Mouse (Mus musculus): ENCODE measurements around the gene Nif3l1. TPM values are rescaled to one million over a fixed set of nuclear protein-coding genes. Genes with fewer than 3 reads are reported as not detected.

Nif3l1 gene
- total and polyA plus RNA-seq, 3 experiments: 28.5 to 32.8 TPM; not detected in 1

DNA sequence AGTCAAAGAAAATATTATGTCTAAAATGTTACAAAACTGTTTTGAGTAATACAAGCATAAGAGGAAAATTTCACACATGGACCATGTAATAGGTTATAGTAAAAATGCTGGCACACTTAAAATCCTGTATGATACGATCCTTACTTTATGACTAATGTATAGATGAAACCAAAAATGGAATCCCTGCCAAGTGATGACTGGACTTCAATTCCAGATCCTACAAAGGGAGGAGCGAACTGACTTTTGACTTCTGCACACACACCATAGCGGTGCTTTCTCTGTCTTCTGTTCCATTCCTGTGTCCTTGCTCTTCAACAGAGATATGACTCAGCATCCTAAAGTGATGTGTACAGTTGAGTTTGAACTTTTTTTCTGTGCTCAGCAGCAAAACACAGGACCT is 15.6 kb downstream of the Nif3l1 start:
- TF ChIP-seq CHD2 (IDR thresholded peaks at IDR 0.05; ENCODE audit: low read length) (no peak), ELF1 (IDR thresholded peaks at IDR 0.05; ENCODE audit: low read depth, low read length) (no peak), ZNF384 (IDR thresholded peaks at IDR 0.05; ENCODE audit: low read depth, low read length) (no peak), KAT2A (conservative IDR thresholded peaks at IDR 0.05; ENCODE audit: low read depth, low read length) (no peak), USF1 (IDR thresholded peaks at IDR 0.05; ENCODE audit: low read depth, low read length) (no peak), CTCF (IDR thresholded peaks at IDR 0.05 in 2 of 3, conservative IDR thresholded peaks at IDR 0.05 in 1 of 3; ENCODE audit: control insufficient read depth in 1 of 3, insufficient read depth in 1 of 3, low read depth in 2 of 3, low read length in 3 of 3, poor library complexity in 1 of 3, severe bottlenecking in 1 of 3) (no peak), ZMIZ1 (IDR thresholded peaks at IDR 0.05; ENCODE audit: low read depth, low read length) (no peak), RAD21 (IDR thresholded peaks at IDR 0.05; ENCODE audit: low read depth, low read length) (no peak), MAX (IDR thresholded peaks at IDR 0.05; ENCODE audit: low read length) (no peak), E2F4 (IDR thresholded peaks at IDR 0.05; ENCODE audit: borderline replicate concordance, low read depth, low read length) (no peak), MAFK (IDR thresholded peaks at IDR 0.05; ENCODE audit: borderline replicate concordance, low read depth, low read length) (no peak), CHD1 (IDR thresholded peaks at IDR 0.05; ENCODE audit: low read depth, low read length) (no peak), RCOR1 (IDR thresholded peaks at IDR 0.05; ENCODE audit: low read depth, low read length) (no peak), MEF2A (IDR thresholded peaks at IDR 0.05; ENCODE audit: extremely low read depth, insufficient replicate concordance, low read depth, low read length, poor library complexity, severe bottlenecking) (no peak), GATA1 (IDR thresholded peaks at IDR 0.05; ENCODE audit: low read depth, low read length) (no peak)
- H3K4me3 ChIP-seq (ENCODE audit: control insufficient read depth in 1 of 2, insufficient read depth in 1 of 2, low read depth in 2 of 2, low read length in 2 of 2): no peak overlapping the region
- no peaks in the 10 kb centered on the region for H3K4me1 ChIP-seq (ENCODE audit: control insufficient read depth in 1 of 2, insufficient read depth in 2 of 2, low read length in 2 of 2)
- H3K79me2 ChIP-seq (ENCODE audit: control insufficient read depth, insufficient read depth, low read length, poor library complexity): no peaks in the 10 kb centered on the region
- peaks cover 0 to 13% of the 10 kb centered on the region in 2 experiments; a peak in 3 of 4 replicates for H3K36me3 ChIP-seq (ENCODE audit: control insufficient read depth in 1 of 2, insufficient read depth in 2 of 2, low read length in 2 of 2)
- no peak overlapping the region for H3K27ac ChIP-seq (ENCODE audit: control insufficient read depth, low read depth, low read length)
- H3K27me3 ChIP-seq (ENCODE audit: control insufficient read depth in 1 of 2, insufficient read depth in 2 of 2, low read length in 2 of 2): no peaks in the 10 kb centered on the region
- no peaks in the 10 kb centered on the region for H3K9me3 ChIP-seq (replicated peaks; ENCODE audit: insufficient read depth, low read length)
- no peak for DNase-seq (ENCODE audit: low read depth, low spot score)
- no peak overlapping the region for H3K9ac ChIP-seq (ENCODE audit: control insufficient read depth, low read depth, low read length, poor library complexity, severe bottlenecking)

DNA sequence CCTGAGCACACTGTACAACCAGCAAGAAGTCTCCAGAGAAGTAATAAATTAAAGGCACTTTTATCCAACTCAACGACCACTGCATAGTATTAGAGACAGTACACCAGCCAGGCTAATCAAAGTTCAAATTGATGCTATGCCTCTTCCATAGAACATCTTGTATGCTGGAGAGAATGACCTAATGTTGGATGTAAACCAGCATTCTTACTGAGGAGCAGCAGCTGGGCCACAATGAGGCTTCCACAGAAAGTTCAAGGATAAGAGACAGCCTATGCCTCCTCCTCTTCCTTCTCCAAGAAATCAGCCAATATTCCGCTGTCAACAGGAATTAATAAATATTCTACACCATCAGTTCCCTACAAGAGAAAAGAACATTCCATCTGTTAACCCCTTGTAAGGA is 19.0 kb downstream of the Nif3l1 start:
- no peaks in the 10 kb centered on the region for H3K79me2 ChIP-seq (ENCODE audit: control insufficient read depth, insufficient read depth, low read length, poor library complexity)
- H3K9me3 ChIP-seq (replicated peaks; ENCODE audit: insufficient read depth, low read length): no peaks in the 10 kb centered on the region
- H3K4me3 ChIP-seq (ENCODE audit: control insufficient read depth in 1 of 2, insufficient read depth in 1 of 2, low read depth in 2 of 2, low read length in 2 of 2): no peak overlapping the region
- peaks cover 0 to 16% of the 10 kb centered on the region in 2 experiments; a peak in 3 of 4 replicates for H3K36me3 ChIP-seq (ENCODE audit: control insufficient read depth in 1 of 2, insufficient read depth in 2 of 2, low read length in 2 of 2)
- no peaks in the 10 kb centered on the region for H3K27me3 ChIP-seq (ENCODE audit: control insufficient read depth in 1 of 2, insufficient read depth in 2 of 2, low read length in 2 of 2)
- H3K4me1 ChIP-seq (ENCODE audit: control insufficient read depth in 1 of 2, insufficient read depth in 2 of 2, low read length in 2 of 2): no peaks in the 10 kb centered on the region
- no peak for TF ChIP-seq MXI1 (IDR thresholded peaks at IDR 0.05; ENCODE audit: low read depth, low read length)
- no peak for TF ChIP-seq ETS1 (IDR thresholded peaks at IDR 0.05; ENCODE audit: low read depth, low read length)
- TF ChIP-seq MYC (IDR thresholded peaks at IDR 0.05; ENCODE audit: low read depth, low read length): no peak
- no peak for TF ChIP-seq RCOR1 (IDR thresholded peaks at IDR 0.05; ENCODE audit: low read depth, low read length)
- H3K27ac ChIP-seq (ENCODE audit: control insufficient read depth, low read depth, low read length): no peak overlapping the region
- no peak overlapping the region for H3K9ac ChIP-seq (ENCODE audit: control insufficient read depth, low read depth, low read length, poor library complexity, severe bottlenecking)
- DNase-seq (ENCODE audit: low read depth, low spot score): no peak
